Mouse (Mus musculus) midbrain, embryonic 16.5 days (tissue): ENCODE results near the gene Rab19. TPM values are rescaled to one million over a fixed set of nuclear protein-coding genes. Genes with fewer than 3 reads are reported as not detected.
"Not testable (repeated sequence)": the region's sequence is repeated elsewhere in the genome, so short reads cannot be mapped to it uniquely, and the experiment has no call there.

Source experiments
- ATAC-seq: fragments of 200-750 bp; cut with Nextera tagmentation; 2 replicates; pipeline ENCODE4 v1.8.0; 2017; ENCODE audit warnings: moderate TSS enrichment
- H3K27ac ChIP-seq: fragments of 300-500 bp; sonication (generic); 2 replicates; pipeline ENCODE4 v1.5.1; 2014; ENCODE audit warnings: mild to moderate bottlenecking, low read length, mixed read lengths
- H3K27me3 ChIP-seq: fragments of 300-500 bp; sonication (generic); 2 replicates; pipeline ENCODE4 v1.6.1; 2014; ENCODE audit warnings: low read depth, low read length, mixed read lengths; ENCODE audit not compliant: control insufficient read depth, insufficient read depth
- H3K36me3 ChIP-seq: fragments of 300-500 bp; sonication (generic); 2 replicates; pipeline ENCODE4 v1.6.1; 2014; ENCODE audit warnings: mild to moderate bottlenecking, low read length, moderate library complexity, mixed read lengths; ENCODE audit not compliant: control insufficient read depth, insufficient read depth
- H3K4me1 ChIP-seq: fragments of 300-500 bp; sonication (generic); 2 replicates; pipeline ENCODE4 v1.6.1; 2014; ENCODE audit warnings: mild to moderate bottlenecking, low read length, mixed read lengths; ENCODE audit not compliant: control insufficient read depth, insufficient read depth
- H3K4me2 ChIP-seq: fragments of 300-500 bp; sonication (generic); 2 replicates; pipeline ENCODE4 v1.6.1; 2014; ENCODE audit warnings: mild to moderate bottlenecking, low read length, mixed read lengths
- H3K4me3 ChIP-seq: fragments of 300-500 bp; sonication (generic); 2 replicates; pipeline ENCODE4 v1.5.1; 2014; ENCODE audit warnings: low read depth, mild to moderate bottlenecking, low read length, moderate library complexity, mixed read lengths
- H3K9ac ChIP-seq: fragments of 300-500 bp; sonication (generic); 2 replicates; pipeline ENCODE4 v1.6.1; 2014; ENCODE audit warnings: low read depth, low read length, mixed read lengths
- H3K9me3 ChIP-seq: fragments of 300-500 bp; sonication (generic); replicated peaks from 2 replicates; pipeline ENCODE4 v1.6.1; 2014; ENCODE audit warnings: mild to moderate bottlenecking, low read length, mixed read lengths; ENCODE audit not compliant: control insufficient read depth, poor library complexity, severe bottlenecking
- whole genome bisulfite sequencing: fragments of 180-500 bp; shearing (Covaris S2); extraction: QIAGEN DNeasy Blood & Tissue Kit; methylation state at CpG from one replicate; pipeline ENCODE4 v1.1.7; 2014; 5-methylcytosine and 5-hydroxymethylcytosine counted together
- polyA plus RNA-seq: library from polyadenylated mRNA; unstranded; fragments of >200 nt; fragmentation: Nextera tagmentation; extraction: Ambion mirVana; gene quantifications from 2 replicates; pipeline ENCODE4 v1.2.1, GENCODE M21; 2015

Gene Rab19
- polyA plus RNA-seq, 1 experiment from 2014 or later = not detected

GRCm38 (mm10) chr6:39377311-39377827, 3.6 kb upstream of the Rab19 start, which contains the start of gene Slc37a3:
Gene Slc37a3, minus strand, starts transcription at chr6:39377675.
- WGBS = under 1% methylated on average over 42 of the region's 43 CpGs
- Histone ChIP-seq H3K36me3 (peaks cover 7% of the 10 kb centered on the region), H3K27ac (peak within 1 kb of the TSS; percentile 77), H3K4me3 (peak within 1 kb of the TSS; percentile 95), H3K9me3 (no peaks in the 10 kb centered on the region), H3K4me1 (peaks cover 14% of the 10 kb centered on the region), H3K27me3 (0 out of 2 replicates have a peak, but pooled peaks cover 6% of the 10 kb centered on the region), H3K9ac (peak within 1 kb of the TSS; percentile 99), H3K4me2 (peak within 1 kb of the TSS; percentile 71)
- ATAC-seq = peak; percentile 91

- not testable (repeated sequence) for H3K36me3 ChIP-seq, H3K4me2 ChIP-seq, H3K9ac ChIP-seq, H3K27ac ChIP-seq, H3K27me3 ChIP-seq, H3K4me3 ChIP-seq, H3K9me3 ChIP-seq
- 91% methylated on average over 11 of the region's 13 CpGs for WGBS
- ATAC-seq = 0 out of 2 replicates have a peak, but pooled peaks have one; percentile 19
- peaks cover 14% of the 10 kb centered on the region for H3K4me1 ChIP-seq
Measured at GRCm38 (mm10) chr6:39378161-39378835, 2.7 kb upstream of the Rab19 start.

GRCm38 (mm10) chr6:39379224-39379623, 1.8 kb upstream of the Rab19 start:
- Histone ChIP-seq H3K36me3 (peaks cover 1% of the 10 kb centered on the region), H3K27ac (no peak overlapping the region), H3K4me1 (peaks cover 14% of the 10 kb centered on the region), H3K27me3 (0 out of 2 replicates have a peak, but pooled peaks cover 6% of the 10 kb centered on the region), H3K9ac (no peak overlapping the region), H3K4me2 (no peak overlapping the region), H3K4me3 (no peak overlapping the region), H3K9me3 (no peaks in the 10 kb centered on the region)
- no peak for ATAC-seq
- 69% methylated on average over 4 of the region's 4 CpGs for WGBS

GRCm38 (mm10) chr6:39379749-39380148, 1.2 kb upstream of the Rab19 start:
- H3K4me2 ChIP-seq = no peak overlapping the region
- 83% methylated on average over 8 of the region's 8 CpGs for WGBS
- no peak overlapping the region for H3K4me3 ChIP-seq
- H3K36me3 ChIP-seq = no peaks in the 10 kb centered on the region
- no peaks in the 10 kb centered on the region for H3K9me3 ChIP-seq
- H3K27ac ChIP-seq = no peak overlapping the region
- H3K27me3 ChIP-seq = 0 out of 2 replicates have a peak, but pooled peaks cover 6% of the 10 kb centered on the region
- no peak for ATAC-seq
- H3K4me1 ChIP-seq = peaks cover 14% of the 10 kb centered on the region
- H3K9ac ChIP-seq = no peak overlapping the region

- no peak overlapping the region for H3K4me2 ChIP-seq
- no peaks in the 10 kb centered on the region for H3K36me3 ChIP-seq
- H3K4me1 ChIP-seq = peaks cover 14% of the 10 kb centered on the region
- H3K27me3 ChIP-seq = 0 out of 2 replicates have a peak, but pooled peaks cover 6% of the 10 kb centered on the region
- no peaks in the 10 kb centered on the region for H3K9me3 ChIP-seq
- no peak overlapping the region for H3K9ac ChIP-seq
- whole genome bisulfite sequencing = 97% methylated on average over 3 of the region's 3 CpGs
- no peak for ATAC-seq
- no peak overlapping the region for H3K4me3 ChIP-seq
- H3K27ac ChIP-seq = no peak overlapping the region
Measured at GRCm38 (mm10) chr6:39380276-39380675, 699 bp upstream of the Rab19 start.

- no peak for ATAC-seq
- H3K4me1 ChIP-seq = no peaks in the 10 kb centered on the region
- no peak overlapping the region for H3K4me2 ChIP-seq
- H3K27me3 ChIP-seq = no peaks in the 10 kb centered on the region
- H3K9me3 ChIP-seq = no peaks in the 10 kb centered on the region
- H3K27ac ChIP-seq = no peak overlapping the region
- H3K36me3 ChIP-seq = peaks cover 10% of the 10 kb centered on the region; the same call in 1 of the 2 replicates
- H3K9ac ChIP-seq = no peak overlapping the region
- 98% methylated on average over 2 of the region's 2 CpGs for WGBS
- H3K4me3 ChIP-seq = no peak overlapping the region
Measured at GRCm38 (mm10) chr6:39389988-39390387, 9.0 kb downstream of the Rab19 start.

GRCm38 (mm10) chr6:39395471-39395870, 14.5 kb downstream of the Rab19 start:
- Histone ChIP-seq H3K9ac (no peak overlapping the region), H3K4me2 (no peak overlapping the region), H3K9me3 (no peaks in the 10 kb centered on the region), H3K4me3 (no peak overlapping the region), H3K4me1 (no peaks in the 10 kb centered on the region), H3K27ac (no peak overlapping the region), H3K36me3 (peaks cover 34% of the 10 kb centered on the region), H3K27me3 (no peaks in the 10 kb centered on the region)
- WGBS = 82% methylated on average over 4 of the region's 4 CpGs
- no peak for ATAC-seq

- Histone ChIP-seq H3K27me3 (no peaks in the 10 kb centered on the region), H3K27ac (no peak overlapping the region), H3K4me1 (no peaks in the 10 kb centered on the region), H3K9ac (no peak overlapping the region), H3K4me3 (no peak overlapping the region), H3K9me3 (no peaks in the 10 kb centered on the region), H3K36me3 (peaks cover 33% of the 10 kb centered on the region), H3K4me2 (no peak overlapping the region)
- no peak for ATAC-seq
- WGBS = 88% methylated on average over 4 of the region's 4 CpGs
Measured at GRCm38 (mm10) chr6:39395916-39396315, 14.9 kb downstream of the Rab19 start.

- H3K4me3 ChIP-seq = no peak overlapping the region
- H3K9ac ChIP-seq = no peak overlapping the region
- no peak overlapping the region for H3K4me2 ChIP-seq
- H3K27ac ChIP-seq = no peak overlapping the region
- H3K9me3 ChIP-seq = no peaks in the 10 kb centered on the region
- peaks cover 38% of the 10 kb centered on the region for H3K36me3 ChIP-seq
- no peaks in the 10 kb centered on the region for H3K4me1 ChIP-seq
- no peaks in the 10 kb centered on the region for H3K27me3 ChIP-seq
- WGBS = 93% methylated on average over 6 of the region's 6 CpGs
- no peak for ATAC-seq
Measured at GRCm38 (mm10) chr6:39397046-39397445, 16.1 kb downstream of the Rab19 start.
